Mouse (Mus musculus) stomach, postnatal 0 days (tissue): ENCODE data around the gene Pkn1. TPM values are rescaled to one million over a fixed set of nuclear protein-coding genes. Genes with fewer than 3 reads are reported as not detected.

Source experiments
- ATAC-seq: fragments of 200-750 bp; cut with Nextera tagmentation; 2 replicates; pipeline ENCODE4 v1.8.0; 2017; ENCODE audit not compliant: low FRiP score, low TSS enrichment
- DNase-seq: peaks from one replicate; pipeline ENCODE4 v3.0.0-alpha.2; 2016; ENCODE audit warnings: low spot score
- H3K27ac ChIP-seq: fragments of 300-500 bp; sonication (generic); replicated peaks from 2 replicates; pipeline ENCODE4 v1.5.1; 2014; ENCODE audit warnings: mild to moderate bottlenecking, control low read depth
- H3K27me3 ChIP-seq: fragments of 300-500 bp; sonication (generic); 2 replicates; pipeline ENCODE4 v1.6.1; 2014; ENCODE audit warnings: low read length; ENCODE audit not compliant: control insufficient read depth, insufficient read depth
- H3K36me3 ChIP-seq: fragments of 300-500 bp; sonication (generic); 2 replicates; pipeline ENCODE4 v1.6.1; 2014; ENCODE audit warnings: low read length, mixed read lengths; ENCODE audit not compliant: control insufficient read depth, insufficient read depth
- H3K4me1 ChIP-seq: fragments of 300-500 bp; sonication (generic); replicated peaks from 2 replicates; pipeline ENCODE4 v1.6.1; 2014; ENCODE audit warnings: antibody characterized with exemption; ENCODE audit not compliant: control insufficient read depth, insufficient read depth
- H3K4me2 ChIP-seq: fragments of 300-500 bp; sonication (generic); replicated peaks from 2 replicates; pipeline ENCODE4 v1.6.1; 2014; ENCODE audit warnings: low read depth, mild to moderate bottlenecking, control low read depth, moderate library complexity
- H3K4me3 ChIP-seq: fragments of 300-500 bp; sonication (generic); 2 replicates; pipeline ENCODE4 v1.5.1; 2014; ENCODE audit warnings: low read depth, low read length, control low read depth
- H3K9ac ChIP-seq: fragments of 300-500 bp; sonication (generic); 2 replicates; pipeline ENCODE4 v1.6.1; 2014; ENCODE audit warnings: mild to moderate bottlenecking, low read length, control low read depth, mixed read lengths
- H3K9me3 ChIP-seq: fragments of 300-500 bp; sonication (generic); 2 replicates; pipeline ENCODE4 v1.6.1; 2016; ENCODE audit warnings: low read length; ENCODE audit not compliant: control insufficient read depth
- CTCF ChIP-seq: IDR thresholded peaks from 2 replicates; pipeline ENCODE4 v1.5.1; 2016; ENCODE audit warnings: antibody characterized with exemption, low read depth, mild to moderate bottlenecking, moderate library complexity
- EP300 ChIP-seq: optimal IDR thresholded peaks from 2 replicates; pipeline ENCODE3; 2016; ENCODE audit warnings: antibody characterized with exemption
- WGBS: fragments of 180-500 bp; shearing (Covaris S2); extraction: QIAGEN DNeasy Blood & Tissue Kit; methylation state at CpG from one replicate; pipeline ENCODE4 v1.1.7; 2014; 5-methylcytosine and 5-hydroxymethylcytosine counted together
- polyA plus RNA-seq: library from polyadenylated mRNA; unstranded; fragments of >200 nt; fragmentation: Nextera tagmentation; extraction: Ambion mirVana; gene quantifications from 2 replicates; pipeline ENCODE4 v1.2.1, GENCODE M21; 2015

The Pkn1 gene
- polyA plus RNA-seq, 1 experiment from 2014 or later, result 14.4 TPM

DNA sequence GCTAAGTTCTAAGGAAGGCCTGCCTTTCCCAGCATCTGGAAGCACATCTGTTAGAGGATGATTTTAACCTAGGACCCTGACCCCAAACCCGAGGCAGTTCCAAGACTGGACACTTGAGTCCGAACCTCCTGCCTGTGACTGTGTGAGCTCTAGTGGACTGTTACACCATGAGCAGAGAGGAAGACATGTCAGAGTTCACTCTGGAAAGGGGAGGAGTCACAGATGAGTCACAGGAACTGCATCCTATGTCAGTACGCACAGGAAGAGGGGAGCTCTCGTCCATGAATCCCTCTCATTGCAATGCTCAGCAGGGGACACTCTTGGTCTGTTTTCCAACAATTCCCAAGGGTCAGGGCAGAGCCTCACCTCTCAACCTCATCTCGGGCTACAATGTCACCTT, 26.0 kb downstream of the Pkn1 start:
- Histone ChIP-seq H3K9me3 (no peaks in the 10 kb centered on the region), H3K27ac (no peak overlapping the region), H3K4me2 (no peak overlapping the region), H3K36me3 (peaks cover 21% of the 10 kb centered on the region; the same call in 1 of the 2 replicates), H3K4me3 (no peak overlapping the region), H3K27me3 (no peaks in the 10 kb centered on the region), H3K4me1 (peaks cover 5% of the 10 kb centered on the region), H3K9ac (no peak overlapping the region)
- DNase-seq (no peak), ATAC-seq (no peak)
- TF ChIP-seq CTCF (peak; percentile 17; the same call in 1 of the 2 replicates), EP300 (no peak)
- 56% methylated on average over 5 of the region's 5 CpGs for WGBS

DNA sequence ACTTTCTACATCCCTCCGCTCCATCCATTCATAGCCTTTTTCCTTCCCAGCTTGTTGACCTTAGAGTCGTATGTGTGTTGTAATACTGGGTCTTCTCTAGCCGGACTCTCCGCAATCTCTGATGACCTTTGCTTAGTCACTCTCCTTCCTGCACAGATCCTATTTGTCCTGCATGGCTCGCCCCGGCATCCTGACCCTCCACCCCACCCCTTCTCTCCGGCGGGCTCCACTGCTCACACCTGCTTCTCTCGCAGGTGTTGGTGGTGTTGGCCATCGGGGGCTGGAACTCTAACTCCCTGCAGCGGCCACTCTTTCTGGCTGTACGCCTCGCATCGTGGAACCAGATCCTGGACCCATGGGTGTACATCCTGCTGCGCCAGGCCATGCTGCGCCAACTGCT, 30.0 kb downstream of the Pkn1 start:
- Histone ChIP-seq H3K9me3 (no peaks in the 10 kb centered on the region), H3K4me3 (no peak overlapping the region), H3K4me1 (peaks cover 19% of the 10 kb centered on the region), H3K27ac (no peak overlapping the region; the same call in 1 of the 2 replicates), H3K9ac (0 out of 2 replicates have a peak overlapping the region, but pooled peaks have one; percentile 59), H3K4me2 (peak overlapping the region; percentile 66), H3K36me3 (peaks cover 19% of the 10 kb centered on the region; the same call in 1 of the 2 replicates), H3K27me3 (no peaks in the 10 kb centered on the region)
- 72% methylated on average over 16 of the region's 16 CpGs for WGBS
- TF ChIP-seq EP300 (no peak), CTCF (no peak)
- DNase-seq, result no peak
- ATAC-seq, result no peak

DNA sequence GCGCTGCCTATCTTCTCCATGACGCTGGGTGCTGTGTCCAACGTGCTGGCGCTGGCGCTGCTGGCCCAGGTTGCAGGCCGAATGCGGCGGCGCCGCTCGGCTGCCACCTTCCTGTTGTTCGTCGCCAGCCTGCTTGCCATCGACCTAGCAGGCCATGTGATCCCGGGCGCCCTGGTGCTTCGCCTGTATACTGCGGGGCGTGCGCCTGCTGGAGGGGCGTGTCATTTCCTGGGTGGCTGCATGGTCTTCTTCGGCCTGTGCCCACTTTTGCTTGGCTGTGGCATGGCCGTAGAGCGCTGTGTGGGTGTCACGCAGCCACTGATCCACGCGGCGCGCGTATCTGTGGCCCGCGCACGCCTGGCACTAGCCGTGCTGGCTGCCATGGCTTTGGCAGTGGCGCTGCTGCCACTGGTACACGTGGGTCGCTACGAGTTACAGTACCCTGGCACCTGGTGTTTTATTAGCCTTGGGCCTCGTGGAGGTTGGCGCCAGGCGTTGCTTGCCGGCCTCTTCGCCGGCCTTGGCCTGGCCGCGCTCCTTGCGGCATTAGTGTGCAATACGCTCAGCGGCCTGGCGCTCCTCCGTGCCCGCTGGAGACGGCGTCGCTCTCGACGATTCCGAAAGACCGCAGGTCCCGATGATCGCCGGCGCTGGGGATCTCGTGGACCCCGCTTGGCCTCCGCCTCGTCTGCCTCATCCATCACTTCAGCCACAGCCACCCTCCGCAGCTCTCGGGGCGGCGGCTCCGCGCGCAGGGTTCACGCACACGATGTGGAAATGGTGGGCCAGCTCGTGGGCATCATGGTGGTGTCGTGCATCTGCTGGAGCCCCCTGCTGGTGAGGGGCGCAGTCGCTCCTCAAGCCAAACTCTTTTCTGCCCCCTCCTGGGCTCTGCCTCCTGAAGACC, 30.7 kb downstream of the Pkn1 start:
- ATAC-seq, result peak; percentile 24

DNA sequence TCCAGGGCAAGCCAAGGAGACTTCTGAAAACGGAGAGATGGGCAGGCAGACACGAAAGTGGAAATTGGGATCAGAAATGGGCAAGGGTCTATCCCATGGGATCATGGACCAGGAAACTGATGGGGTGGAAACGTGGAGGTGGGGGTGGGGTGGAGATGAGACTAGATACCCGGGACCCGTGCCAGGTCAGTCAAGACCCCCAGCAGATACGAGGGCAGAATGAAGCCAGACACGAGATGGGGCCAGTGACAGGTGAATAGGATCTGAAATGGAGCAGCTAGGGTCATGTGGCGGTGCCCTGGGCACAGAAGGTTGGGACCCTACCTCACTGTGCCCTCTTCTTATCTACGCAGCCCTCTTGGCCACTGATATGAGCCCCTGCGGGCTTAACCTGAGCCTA, 31.5 kb downstream of the Pkn1 start:
- H3K9ac ChIP-seq, result peak overlapping the region; percentile 31; the same call in 1 of the 2 replicates
- peaks cover 22% of the 10 kb centered on the region for H3K36me3 ChIP-seq
- H3K4me2 ChIP-seq, result peak overlapping the region; percentile 66
- DNase-seq (no peak), ATAC-seq (no peak)
- no peak for TF ChIP-seq CTCF
- no peak for TF ChIP-seq EP300
- H3K9me3 ChIP-seq, result no peaks in the 10 kb centered on the region
- no peaks in the 10 kb centered on the region for H3K27me3 ChIP-seq
- 81% methylated on average over 10 of the region's 10 CpGs for WGBS
- H3K4me3 ChIP-seq, result no peak overlapping the region
- peaks cover 24% of the 10 kb centered on the region for H3K4me1 ChIP-seq
- H3K27ac ChIP-seq, result peak overlapping the region; percentile 6; the same call in 1 of the 2 replicates

More for the DNA sequence above, 30.7 kb downstream of the Pkn1 start:
- peak overlapping the region; percentile 58 for H3K27ac ChIP-seq
- H3K36me3 ChIP-seq, result peaks cover 22% of the 10 kb centered on the region
- peak; percentile 72 for DNase-seq
- TF ChIP-seq EP300, result no peak
- TF ChIP-seq CTCF, result peak; percentile 91
- H3K4me2 ChIP-seq, result peak overlapping the region; percentile 66
- 23% methylated on average over 80 of the region's 80 CpGs for WGBS
- no peaks in the 10 kb centered on the region for H3K27me3 ChIP-seq
- no peaks in the 10 kb centered on the region for H3K9me3 ChIP-seq
- H3K9ac ChIP-seq, result peak overlapping the region; percentile 59
- H3K4me1 ChIP-seq, result peaks cover 19% of the 10 kb centered on the region
- peak overlapping the region; percentile 32 for H3K4me3 ChIP-seq

DNA sequence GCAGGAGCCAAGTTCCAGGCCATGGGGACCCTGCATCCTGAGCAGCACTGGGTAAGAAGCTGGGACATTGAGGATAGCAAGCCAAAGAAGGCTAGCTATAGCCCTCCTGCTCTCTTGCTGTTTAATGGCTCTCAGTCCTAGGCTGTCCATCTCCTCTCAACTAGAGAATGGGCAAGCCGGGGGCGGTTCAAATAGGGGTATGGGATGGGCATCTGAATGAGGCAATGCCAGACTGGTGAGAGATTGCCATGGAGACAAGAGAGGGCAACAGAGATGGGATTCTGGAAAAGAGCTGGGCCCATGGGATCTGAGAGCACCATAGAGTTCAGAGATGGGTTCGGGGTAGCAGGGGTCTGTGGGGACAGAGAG, 32.1 kb downstream of the Pkn1 start:
- ATAC-seq (no peak), DNase-seq (no peak)
- WGBS, result 77% methylated on average over 3 of the region's 3 CpGs
- Histone ChIP-seq H3K4me1 (peaks cover 26% of the 10 kb centered on the region), H3K9me3 (no peaks in the 10 kb centered on the region), H3K4me3 (peak overlapping the region; percentile 17; the same call in 1 of the 2 replicates), H3K9ac (peak overlapping the region; percentile 51), H3K36me3 (peaks cover 20% of the 10 kb centered on the region), H3K4me2 (peak overlapping the region; percentile 66), H3K27ac (peak overlapping the region; percentile 76), H3K27me3 (no peaks in the 10 kb centered on the region)
- TF ChIP-seq EP300 (no peak), CTCF (no peak; the same call in 1 of the 2 replicates)
